Mouse (Mus musculus): ENCODE measurements around the gene Zdhhc9.

The Zdhhc9 gene

DNA sequence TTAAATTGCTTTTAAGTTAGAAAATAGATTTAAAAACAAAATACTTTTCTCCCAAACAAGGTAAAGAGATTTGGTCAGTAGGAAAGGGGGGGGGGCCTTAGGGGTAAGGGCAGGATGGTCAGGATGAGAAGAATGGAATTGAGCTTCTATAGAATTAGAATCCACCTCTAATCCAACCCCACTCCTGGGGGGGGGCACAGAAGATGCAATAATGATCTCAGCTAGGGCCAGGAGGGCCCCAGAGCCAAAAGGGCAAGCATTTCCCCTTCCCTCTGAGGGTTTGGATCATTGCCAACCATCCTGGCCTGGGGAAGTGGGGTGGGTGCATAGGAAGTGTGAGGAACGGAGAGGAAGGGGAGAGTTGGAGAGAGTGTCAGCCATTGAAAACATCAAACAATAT, 38.3 kb downstream of the Zdhhc9 start:
- no peak for DNase-seq (ENCODE audit: low spot score)

DNA sequence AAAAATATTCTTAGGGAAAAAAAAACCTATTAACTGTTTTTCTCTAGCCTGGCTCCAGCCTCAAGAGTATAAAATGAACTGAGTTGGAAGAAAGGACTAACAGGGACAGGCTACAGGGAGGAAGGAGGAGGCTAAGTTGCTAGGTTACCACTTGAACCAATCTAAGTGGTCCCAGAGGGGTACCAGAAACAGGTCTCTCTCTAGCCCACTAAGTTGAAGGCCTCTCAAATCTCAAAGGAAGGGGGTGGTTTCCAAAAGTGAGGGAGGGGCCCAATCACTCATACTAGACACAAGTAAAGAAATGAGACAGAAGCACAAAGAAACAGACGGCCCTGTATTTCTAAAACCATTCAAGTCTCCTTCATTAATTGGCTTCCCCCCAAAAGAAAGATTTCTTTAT, 38.8 kb downstream of the Zdhhc9 start:
- no peak for DNase-seq (ENCODE audit: low spot score)

DNA sequence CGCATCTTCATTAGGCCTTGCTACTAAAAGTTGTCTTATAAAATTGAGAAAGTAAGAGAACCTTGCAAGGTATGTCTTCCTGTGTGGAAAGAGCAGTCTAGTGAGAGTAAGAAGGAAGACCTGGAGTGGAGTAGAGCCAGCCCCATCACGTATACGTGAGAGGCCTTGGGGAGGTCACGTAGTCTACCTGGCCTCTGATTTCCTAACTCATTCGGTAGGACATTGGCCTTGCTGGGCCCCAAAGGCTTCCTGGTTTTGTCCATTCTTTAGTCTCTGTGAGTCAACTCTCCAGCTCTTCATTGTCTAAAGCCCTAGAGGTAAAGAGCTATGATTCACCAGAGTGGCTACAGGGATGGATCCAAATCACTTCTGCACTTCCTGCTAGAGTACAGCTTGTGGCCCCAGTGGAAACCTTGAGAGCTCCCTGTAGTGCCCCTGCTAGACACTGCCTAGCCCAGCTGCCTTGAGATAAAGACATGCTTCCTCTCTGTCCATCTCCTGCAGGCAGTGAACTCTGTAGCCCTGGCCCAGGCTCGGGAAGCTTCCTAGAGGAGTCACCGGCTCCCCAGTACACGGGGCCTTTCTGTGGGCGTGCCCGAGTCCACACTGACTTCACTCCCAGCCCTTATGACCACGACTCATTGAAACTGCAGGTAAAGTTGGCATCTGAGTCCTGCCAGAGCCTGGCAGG, 50.3 kb downstream of the Zdhhc9 start:
- DNase-seq (ENCODE audit: low spot score), result no peak

DNA sequence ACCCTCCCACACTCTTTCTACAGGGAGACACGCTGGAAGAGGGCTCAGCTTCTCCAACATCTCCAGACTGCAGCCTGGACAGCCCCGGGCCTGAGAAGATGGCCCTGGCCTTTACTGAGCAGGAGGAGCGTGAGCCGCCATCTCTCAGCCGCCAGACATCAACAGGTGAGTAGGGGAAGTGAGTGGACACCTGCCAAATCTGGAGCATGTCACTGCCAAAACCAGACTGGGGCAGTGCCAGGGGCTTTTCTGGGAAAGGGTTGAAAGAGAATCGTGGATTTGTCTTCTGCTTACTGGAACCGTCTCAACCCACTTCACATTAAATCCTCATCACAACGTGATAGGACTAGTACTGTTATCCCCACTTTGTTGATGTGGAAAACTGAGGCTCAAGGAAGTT, 51.3 kb downstream of the Zdhhc9 start:
- DNase-seq (ENCODE audit: low spot score), result no peak

DNA sequence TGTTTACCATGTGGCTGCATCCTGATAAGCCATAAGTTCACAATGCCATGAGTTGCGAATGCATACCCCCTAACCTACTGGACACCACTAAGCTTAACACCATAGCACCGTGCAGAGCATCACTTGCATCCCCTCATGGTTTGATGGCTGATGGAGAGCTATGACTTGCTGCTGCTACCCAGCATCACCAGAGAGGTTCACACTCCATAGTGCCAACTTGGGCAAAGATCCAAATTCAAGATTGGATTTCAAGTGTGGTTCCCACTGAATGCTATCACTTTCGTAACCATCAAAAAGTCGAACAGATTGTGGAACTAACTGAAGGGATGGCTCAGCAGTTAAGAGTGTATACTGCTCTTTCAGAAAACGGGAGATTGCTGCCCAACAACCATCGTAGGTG, 53.2 kb downstream of the Zdhhc9 start:
- no peak for DNase-seq (ENCODE audit: low spot score)

DNA sequence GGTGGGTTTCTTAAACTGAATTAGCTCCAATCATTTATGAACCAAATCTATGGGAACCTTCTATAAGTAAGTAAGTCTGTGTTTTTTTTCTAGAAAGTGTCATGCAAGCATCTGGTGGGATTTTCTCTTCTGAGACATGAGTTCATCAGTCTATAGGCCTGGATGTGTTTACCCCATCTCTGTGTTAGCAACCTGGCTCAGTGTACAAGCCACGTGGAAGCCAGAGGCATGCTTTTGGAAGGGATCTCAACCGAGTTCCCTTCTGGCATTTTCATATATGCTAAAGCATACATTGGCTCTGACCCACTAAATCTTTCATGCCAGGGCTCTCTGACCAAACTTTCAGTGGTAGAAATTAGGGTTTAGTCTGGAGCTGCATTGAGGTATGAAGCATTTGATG, 54.7 kb downstream of the Zdhhc9 start:
- no peak for DNase-seq (ENCODE audit: low spot score)

DNA sequence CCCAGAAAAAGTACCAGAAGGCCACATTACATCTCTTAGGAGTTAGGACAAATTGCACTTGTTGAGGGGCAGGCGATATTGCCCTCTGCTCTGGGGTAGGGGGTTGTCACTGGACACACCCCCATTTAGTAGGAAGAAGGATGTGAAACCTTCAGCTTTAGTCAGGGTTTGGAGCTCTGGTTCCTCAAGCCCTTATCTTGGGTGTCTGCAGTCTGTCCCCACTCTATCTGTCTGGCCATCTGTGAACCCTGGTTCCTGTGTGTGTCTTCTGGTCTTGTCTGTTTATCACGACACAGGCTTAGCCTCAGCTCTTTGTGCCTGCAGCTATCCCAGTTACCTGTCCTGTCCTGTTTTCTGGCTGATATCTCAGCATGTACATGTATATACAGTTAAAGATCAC, 55.3 kb downstream of the Zdhhc9 start:
- DNase-seq (ENCODE audit: low spot score), result no peak

DNA sequence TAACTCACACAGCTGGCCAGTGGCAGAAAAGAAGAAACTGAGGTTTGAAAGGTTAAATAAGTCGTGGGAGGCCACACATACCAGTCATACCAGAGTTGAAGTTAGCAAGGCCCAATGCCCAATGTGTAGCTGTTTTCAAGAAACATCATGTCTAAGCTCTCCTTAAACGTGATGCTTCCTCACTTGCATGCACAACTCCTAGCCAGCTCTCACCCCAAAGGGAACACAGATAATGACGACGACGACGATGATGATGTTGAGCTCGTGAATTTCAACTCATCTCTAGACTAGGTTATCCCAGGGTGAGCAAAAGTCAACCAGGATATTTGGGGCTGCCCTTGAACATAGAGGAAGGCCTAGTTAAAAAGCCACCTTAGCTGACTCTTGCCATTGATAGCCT, 56.6 kb downstream of the Zdhhc9 start:
- DNase-seq (ENCODE audit: low spot score), result no peak

DNA sequence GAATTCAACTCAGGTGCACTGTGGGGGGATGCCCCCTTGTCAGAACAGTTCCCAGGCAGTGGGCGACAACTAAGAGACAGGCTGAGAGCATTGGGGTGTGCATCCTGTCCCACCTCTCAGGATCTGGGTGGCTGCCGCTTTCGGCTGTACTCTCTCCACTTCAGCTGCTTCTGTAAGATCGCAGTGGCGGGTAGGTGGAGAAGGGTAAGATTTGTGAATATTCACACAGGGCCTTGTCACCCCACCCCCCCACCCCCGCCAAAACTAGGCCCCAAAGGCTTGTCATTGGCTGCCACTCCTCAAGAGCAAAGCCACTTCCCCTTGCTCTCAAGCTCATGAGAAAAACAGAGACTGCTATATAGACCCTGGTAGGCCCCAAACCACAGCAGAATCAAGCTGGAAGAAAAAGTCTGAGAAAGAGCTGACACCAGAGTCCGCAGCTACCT, 60.9 kb downstream of the Zdhhc9 start:
- no peak for DNase-seq (ENCODE audit: low spot score)

DNA sequence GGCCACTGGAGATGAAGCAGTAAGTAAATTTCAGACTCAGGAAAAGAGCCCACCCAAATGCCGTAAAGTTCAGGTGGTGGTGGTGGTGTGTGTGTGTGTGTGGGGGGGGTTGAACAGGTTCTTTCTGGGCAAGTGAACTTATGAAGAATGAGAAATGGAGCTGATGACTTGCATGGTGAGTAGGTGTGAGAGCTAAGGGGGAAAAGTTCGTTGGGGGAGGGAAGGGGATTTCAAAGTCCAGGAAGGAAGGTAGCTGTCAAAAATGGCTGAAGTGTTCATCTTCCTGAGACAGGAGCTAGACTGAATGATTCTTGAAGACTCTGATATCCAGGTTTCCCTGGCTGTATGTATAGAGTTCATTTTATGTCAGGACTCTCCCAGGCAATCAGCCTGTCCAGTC, 61.5 kb downstream of the Zdhhc9 start:
- DNase-seq (ENCODE audit: low spot score), result no peak

DNA sequence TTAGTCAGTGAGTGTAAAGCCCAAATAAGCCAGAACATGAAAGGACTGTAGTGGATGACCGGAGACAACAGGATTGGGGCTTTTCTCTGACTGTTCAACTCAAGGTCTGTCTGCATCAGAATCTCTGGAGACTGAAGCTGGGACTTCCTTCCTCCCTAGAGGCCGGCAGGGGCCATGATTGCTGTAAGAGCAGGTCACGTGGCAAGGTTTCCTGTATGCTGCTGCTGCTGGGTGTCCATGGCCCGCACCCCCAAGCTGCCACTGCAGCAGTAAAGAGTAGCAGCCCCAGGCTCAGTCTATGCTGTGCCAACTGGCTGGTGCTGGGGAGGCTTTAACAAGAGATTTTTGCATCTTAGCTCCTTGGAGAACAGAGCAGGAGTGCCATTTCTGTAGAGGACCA, 62.4 kb downstream of the Zdhhc9 start, which contains the start of gene Sash3:
Gene Sash3 (plus strand): TSS at position 175 of the 400 bp plus-strand sequence.
- no peak for DNase-seq (ENCODE audit: low spot score)

DNA sequence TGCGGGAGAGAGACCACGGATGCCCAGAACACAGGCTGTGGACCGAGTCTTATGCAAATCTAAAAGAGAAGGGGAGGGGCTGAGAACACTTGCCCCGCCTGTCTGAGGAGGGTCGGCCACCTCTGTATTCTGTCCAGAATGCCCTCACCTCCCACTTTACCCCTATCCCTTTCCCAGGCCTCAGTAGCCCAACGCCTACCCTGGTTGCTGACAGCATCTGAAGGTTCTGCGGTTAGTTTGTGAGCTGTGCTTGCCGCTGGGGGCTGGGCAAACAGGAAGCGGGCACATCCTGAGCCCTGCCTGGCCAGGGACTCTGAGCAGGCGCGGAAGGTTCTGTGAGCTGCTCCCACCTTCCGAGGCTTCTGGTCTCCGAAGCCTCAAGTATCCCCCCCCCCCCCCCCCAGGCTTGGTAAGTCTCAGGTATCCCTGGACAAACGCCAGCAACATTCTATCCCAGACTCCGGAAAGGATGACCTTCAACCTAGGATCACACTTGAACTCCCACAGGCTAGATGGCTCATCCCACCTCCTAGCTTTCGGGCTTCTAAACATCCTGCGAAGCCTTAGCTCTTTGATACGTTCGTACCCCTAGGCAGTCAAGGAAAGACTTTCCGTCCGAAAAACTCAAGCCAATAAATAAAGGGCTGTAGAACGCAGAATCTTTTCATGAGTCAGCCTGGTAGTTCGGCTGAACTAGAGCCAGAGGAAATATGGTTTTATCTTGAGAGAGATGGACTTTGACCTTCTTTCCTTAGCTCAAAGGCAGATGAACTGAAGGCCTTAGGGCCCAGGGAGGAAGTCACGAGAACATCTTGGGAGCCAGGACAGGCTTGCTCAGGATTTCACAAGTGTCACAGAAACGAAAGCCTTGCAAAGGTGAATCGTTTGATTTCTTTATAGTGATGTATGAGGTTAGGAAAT, 65.0 kb downstream of the Zdhhc9 start:
- peak; percentile 26 for DNase-seq (ENCODE audit: low spot score)

DNA sequence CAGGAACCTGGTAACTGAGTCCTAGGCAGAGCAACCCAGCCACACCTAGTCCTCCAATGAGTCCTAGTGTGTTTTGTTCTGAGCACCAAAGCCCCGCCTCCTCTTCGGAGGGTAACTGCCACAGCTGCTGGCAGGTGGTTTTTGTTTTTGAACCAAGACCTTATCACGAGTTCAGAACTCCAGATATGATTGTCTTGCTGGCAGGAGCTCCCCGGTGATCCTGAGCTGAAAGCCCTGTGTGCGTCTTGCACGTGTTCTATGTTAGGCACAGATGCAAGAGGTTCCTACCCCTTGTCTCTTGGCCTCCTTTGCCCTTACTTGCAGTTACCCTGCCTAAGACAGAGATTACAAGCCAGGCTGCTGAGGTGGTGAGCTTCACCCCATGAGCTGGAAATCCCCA, 67.2 kb downstream of the Zdhhc9 start:
- no peak for DNase-seq (ENCODE audit: low spot score)

DNA sequence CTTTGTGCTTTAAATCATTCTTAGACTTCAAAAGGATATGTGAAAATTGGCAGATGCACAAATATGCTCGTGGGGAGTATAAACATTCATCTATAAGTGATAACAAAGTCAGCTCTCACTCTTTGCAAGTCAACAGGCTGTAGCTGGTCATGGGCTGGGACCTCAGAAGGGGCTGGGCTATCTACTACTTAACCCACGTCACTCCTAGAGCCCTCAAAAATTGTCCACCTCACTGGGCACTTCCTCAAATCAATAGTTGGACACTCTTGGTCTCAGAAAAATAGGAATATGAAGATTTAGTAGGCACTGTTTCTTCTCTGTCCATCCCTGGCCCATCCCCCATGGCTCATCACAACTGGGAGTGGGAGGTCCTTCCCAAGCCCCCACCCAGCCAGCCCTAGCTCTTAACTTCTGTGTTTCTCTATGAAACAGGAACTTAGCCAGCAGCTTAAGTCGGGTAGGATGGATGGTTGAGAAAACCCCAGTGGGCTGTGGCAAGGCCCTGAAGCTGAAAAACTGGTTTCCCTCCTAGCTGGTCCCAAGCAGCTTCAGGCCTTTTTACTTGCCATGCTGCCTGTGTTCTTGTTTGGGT, 68.3 kb downstream of the Zdhhc9 start:
- DNase-seq (ENCODE audit: low spot score), result peak; percentile 6

DNA sequence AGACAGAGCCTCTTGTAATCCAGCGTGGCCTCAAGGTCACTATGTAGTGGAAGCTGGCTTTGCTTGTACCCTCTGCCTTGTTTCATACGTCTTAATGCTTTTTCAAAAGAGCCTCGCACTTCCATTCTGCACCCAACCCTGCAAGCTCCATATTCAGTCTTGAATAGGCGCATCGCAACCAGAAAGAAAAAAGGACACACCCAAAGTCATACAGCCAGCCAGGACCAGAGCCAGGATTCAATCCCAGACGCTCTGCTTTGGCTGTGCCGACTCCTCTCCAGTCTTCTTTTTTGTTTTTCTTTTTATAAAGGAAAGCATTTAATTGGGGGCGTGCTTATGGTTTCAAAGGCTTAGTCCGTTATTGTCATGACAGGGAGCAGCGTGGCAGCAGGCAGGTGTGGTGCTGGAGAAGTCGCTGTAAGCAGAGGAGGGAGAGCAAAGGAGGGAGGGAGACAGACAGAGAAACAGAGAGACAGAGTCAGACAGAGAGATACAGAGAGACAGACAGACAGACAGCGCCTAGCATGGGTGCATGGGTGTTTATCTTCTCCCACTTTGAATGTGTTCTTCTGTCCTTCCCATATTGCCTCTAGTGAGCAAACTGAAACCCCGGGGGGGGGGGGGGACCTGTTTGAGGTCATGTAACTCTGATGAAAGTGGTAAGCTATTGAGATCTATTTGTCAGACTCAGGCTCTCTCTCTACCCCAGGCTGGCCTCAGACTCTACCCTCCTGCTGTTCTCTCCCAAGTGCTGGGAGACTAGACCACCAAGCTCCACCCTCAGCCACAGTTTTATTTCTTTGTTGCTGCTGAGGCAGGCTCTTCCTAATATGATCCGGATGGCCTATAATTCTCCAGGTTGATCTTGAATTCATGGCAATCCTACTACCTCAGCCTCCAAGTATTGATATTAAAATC, 69.1 kb downstream of the Zdhhc9 start:
- peak; percentile 11 for DNase-seq (ENCODE audit: low spot score)

DNA sequence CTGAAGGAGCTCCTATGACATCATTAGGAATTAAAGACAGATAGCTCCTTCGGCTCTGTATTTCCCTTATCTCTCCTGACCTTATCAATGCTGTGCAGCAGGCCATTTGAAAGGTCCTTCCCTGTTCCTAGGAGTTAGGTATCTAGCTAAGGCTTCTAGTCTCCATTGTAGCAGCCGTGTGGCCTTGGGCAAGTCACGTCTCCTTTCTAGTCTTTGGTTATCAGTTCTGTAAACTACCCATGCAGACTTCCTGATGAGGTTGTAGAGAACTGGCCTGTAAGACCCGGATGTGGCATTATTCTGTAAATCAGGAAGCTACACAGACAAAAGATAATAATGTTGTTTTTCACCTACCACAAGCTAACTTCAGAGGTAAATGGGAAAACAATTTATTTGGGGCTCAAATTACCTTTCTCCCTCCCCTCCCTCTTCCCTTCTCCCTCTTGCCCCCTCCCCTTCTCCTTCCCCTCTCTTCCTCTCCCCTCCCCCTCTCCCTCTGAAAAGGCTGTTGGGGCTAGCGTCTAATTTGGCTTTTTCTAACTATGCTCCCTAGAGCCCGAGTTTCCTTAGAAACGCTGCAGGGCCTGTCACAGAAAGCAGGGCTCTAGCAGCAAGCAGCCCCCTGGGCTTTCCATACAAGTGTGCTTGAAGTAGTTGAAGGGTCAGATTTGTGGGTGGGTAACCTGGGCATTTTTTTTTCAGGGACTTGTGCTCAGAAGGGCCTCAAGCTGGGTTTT, 70.0 kb downstream of the Zdhhc9 start:
- no peak for DNase-seq (ENCODE audit: low spot score)

DNA sequence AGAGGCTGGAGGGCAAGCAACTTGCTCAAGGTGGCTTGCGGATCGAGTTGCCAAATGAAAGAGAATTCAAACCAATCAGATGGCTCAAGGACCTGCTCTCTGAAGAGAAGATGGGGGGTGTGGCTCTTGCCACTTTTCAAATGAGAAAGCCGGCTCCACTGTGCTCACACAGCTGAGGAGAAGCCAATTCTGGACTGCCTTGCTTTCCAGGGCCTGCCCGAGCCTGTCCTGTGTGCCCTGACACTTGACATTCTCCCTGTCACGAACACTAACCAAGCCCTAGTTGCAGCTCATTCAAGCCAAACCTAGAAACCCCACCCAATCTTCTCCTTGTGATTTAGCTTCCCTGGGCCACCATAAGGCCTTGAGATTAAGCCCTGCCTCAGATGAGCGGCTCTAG, 70.7 kb downstream of the Zdhhc9 start:
- DNase-seq (ENCODE audit: low spot score), result peak; percentile 28

DNA sequence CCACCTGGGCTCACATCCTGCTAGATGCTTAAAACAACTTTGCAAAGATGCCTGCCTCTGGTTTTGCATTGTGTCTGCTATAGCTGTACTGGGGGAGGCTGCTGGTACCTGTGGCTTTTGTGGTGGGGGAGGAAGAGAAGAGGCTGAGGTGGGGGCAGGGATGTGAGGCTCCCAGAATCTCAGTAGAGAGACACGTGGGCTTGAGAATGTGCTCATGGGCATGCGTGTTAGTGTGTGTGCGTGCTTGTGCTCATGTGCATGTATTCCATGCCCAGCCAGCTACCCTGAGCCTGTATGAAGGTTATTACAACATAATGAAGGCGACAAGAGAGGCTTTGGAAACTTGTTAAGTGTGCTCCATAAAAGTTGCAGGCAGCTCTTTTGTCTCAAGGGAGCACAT, 71.7 kb downstream of the Zdhhc9 start:
- DNase-seq (ENCODE audit: low spot score), result no peak

DNA sequence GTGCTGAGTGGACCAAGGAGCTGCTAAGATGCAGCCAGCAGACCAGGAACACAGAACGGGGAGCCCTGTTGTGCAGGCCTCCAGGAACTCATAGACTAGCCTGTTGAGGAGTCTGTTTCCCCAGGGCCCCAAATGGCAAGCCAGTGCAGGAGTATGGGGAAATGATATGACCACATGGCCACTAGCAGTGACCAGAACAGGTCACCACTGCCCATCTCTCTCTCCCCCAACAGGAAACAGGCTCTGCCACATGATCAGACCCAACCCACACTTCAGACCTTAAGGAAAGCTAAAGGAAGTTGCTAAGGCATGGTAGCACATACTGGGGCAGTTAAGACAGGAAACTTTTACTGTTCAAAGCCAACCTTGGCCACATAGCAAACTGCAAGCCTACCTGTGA, 79.5 kb downstream of the Zdhhc9 start:
- DNase-seq (ENCODE audit: low spot score), result no peak

DNA sequence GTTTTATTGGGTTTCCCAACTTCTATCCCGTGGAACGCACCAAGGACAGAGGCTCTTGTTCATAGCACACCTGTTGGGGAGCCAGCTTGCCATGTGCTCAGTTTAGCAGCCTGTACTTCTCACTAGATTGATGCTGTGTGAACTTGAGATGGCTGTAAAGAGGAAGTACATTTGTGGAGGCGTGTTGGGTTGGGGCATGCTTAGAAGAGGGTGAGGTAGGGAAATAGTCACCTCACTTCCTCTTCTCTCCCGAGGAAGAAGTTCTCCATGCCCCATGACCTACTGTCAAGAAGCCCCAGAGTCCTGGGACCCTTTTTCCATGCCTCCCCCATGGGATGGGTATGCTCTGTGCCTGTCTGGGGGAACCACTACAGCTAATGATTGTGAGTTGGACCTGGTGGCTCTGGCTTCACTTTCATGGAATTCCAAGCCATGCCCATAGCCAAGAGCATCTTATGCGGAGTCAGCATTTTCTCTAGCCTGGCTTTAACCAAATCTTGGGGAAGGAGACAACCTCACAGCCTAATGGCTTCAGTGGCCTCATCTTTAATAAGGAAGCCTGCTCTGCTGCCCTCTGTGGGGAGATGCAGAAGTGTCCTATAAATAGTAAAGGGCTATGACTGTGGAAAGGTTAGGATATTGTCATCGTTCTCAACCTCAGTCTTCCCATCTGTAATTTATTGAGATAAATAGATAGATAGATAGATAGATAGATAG, 81.0 kb downstream of the Zdhhc9 start:
- DNase-seq (ENCODE audit: low spot score), result no peak
